Mouse (Mus musculus) left cerebral cortex, postnatal 25 days (tissue): Measurements from ENCODE around the gene Itk. TPM values are rescaled to one million over a fixed set of nuclear protein-coding genes. Genes with fewer than 3 reads are reported as not detected.

Experiments
- DNase-seq, 2 experiments: peaks; one replicate each; pipeline ENCODE4 v3.0.0; 2022; ENCODE audit warnings: low spot score in 2 of 2, mixed read lengths in 1 of 2
- intact Hi-C: fragments of 180-260 bp; cut with DNase I; formaldehyde crosslinking; loops from one replicate; pipeline ENCODE4 v1.15.1; 2025
- total RNA-seq, 2 experiments: library from RNA; stranded (reverse); gene quantifications; 2 replicates each; pipeline ENCODE4 v1.2.3; 2021

The Itk gene
- total RNA-seq, 2 experiments from 2014 or later, result 0.28 to 0.32 TPM

DNA sequence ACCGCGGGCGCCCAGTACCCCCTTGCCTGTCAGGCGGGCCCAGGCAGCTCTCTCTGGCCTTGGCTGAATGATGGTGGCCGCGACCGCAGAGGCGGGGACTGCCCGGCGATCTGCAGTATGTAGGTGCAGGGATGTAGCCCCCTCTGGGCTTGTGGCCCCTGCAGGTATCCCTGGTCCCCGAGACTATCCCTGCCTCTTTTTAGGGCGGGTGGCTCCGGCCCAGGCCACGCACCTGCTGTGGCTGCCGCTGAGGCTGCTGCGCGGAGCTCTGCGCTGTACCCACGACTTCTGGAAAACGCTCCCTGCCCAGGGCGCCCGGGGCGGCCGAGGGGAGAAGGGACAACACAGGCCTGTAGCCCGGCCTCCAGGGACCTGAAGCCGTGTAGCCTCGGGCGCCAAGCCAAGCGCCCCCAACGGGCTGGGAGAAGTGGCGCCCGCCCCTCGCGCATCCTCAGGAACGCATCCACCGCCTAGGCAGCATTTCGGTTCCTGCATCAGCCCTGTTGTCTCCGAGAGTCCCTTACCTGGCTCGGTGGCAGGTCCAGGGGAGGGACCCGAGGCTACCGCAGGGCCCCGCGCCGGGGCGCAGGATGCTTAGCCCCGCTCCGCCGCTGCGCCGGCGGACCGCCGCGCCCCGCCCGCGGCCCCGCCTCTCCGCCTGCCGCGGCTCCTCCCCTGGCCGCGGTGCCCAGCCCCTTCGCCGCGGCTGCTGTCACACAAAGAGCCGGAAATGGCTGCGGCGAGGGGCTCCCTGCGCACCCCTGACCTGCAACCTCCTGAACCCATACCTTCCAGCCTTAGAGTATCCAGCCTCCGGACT, 77.4 kb downstream of the Itk start:
- intact Hi-C loops, result no loop called here
- DNase-seq, result peak; percentile 59 to 75

DNA sequence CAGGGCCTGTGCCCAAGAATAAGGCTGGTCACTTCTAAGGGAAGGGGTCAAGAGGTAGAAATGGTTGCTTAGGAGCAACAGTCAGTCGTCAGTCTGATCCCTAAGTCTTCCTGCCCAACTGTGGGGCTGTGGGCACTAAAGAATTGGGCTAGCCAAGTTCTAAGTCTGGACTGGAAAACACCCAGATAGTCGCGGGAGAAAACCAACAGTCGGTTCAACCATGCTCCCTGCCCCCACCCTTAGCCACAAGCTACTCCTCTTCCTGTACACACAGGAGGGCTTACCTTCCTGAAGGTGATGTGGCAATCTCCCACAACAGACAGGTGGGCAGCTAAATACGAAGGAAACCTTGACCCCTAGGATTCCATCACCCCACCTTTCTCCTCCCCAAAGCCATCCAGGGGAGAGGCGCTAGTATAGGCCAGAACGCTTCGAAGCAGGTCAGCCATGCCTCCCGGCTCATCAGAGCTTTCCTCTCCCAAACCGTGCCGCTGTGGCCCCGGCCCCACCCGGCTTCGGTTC, 78.1 kb downstream of the Itk start:
- peak in 1 of 2 experiments; percentile 55 for DNase-seq
- intact Hi-C loops, result no loop called here

DNA sequence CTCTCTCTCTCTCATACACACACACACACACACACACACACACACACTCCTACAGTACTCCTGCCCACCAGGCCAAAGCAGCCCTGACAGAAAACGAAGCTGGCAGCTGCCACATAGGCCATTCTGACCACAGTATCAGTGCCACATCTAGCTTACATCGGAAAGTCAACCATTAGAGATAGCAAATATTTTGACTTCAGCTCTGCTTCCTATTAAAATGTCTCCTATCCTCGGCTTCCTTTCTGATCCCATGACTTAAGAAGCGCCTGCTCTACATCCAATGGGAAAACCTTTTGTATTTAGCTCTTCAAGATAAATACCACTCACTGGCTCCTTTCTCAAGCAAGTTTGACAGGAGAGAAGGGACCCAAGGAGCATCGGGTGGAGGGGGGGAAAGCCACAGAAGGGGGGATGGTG, 78.7 kb downstream of the Itk start:
- peak; percentile 43 to 74 for DNase-seq
- intact Hi-C loops, result loop anchor here (1.0 kb wide), 1 partner anchor 11 kb away; no protein-coding TSS in a partner anchor

DNA sequence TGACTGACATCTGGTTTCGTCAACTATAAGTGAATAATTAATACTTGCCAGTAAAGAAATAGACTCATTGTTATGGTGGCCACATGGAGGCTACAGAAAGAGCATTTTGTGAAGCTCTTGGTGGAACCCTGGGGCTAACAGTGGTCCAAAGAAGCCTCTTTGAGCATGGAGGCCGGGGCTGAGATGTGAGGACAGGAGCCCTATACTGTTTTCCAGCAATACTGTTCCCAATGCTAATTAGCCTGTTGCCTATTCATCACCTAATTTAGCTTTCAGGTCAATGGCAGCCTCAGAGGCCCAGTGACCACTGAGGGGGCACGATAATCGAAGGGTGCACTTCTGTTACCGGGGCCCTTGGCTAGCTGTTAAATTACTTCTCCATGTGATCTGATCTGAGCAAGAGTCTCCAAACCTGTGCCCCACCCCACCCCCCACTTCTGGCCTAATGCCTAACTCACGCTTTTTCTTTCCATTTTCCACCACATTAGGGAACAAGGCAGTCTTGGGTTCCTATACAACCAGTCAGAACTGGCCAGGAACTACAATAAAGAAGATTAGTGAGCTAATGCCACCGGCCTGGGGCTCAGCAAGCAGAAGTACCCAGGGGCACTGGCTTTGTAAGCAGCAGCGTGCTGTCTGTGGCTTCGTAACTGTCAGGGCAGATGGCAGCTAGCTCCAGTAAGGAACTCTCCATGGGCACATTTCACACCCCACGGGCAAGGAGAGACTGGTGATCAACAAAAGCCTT, 79.3 kb downstream of the Itk start:
- intact Hi-C loops, result loop anchor here (1.0 kb wide), 1 partner anchor 11 kb away; no protein-coding TSS in a partner anchor
- DNase-seq, result no peak

DNA sequence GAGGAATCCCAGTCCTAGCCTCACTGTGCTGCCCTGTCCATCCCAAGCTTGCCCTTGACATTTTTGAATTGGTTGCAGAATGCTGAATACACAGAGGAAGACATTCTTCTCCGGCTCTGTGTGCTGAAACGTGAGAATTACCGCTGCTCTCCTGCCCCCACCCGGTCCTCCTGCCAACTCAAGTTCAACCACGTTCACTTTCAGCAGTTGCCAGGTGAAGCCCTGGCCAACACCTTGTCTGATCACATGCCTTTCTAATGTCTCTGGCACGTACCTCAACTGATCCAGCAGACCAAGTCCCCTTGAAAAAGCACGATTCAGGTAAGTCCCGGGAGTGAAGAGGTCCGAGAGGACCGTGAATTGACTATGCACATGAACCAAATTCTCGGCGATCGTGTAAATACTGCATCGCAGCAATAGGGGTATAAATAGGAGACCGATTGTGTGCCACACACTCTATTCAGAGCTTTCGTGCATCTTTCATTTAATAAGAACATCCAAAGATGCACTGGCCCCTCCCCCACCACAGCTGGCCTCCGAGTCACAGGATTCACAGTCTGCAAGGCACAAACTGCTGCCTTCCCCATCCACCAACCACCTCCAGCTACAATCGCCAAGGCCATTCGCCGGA, 80.1 kb downstream of the Itk start:
- intact Hi-C loops, result no loop called here
- peak; percentile 64 to 73 for DNase-seq

DNA sequence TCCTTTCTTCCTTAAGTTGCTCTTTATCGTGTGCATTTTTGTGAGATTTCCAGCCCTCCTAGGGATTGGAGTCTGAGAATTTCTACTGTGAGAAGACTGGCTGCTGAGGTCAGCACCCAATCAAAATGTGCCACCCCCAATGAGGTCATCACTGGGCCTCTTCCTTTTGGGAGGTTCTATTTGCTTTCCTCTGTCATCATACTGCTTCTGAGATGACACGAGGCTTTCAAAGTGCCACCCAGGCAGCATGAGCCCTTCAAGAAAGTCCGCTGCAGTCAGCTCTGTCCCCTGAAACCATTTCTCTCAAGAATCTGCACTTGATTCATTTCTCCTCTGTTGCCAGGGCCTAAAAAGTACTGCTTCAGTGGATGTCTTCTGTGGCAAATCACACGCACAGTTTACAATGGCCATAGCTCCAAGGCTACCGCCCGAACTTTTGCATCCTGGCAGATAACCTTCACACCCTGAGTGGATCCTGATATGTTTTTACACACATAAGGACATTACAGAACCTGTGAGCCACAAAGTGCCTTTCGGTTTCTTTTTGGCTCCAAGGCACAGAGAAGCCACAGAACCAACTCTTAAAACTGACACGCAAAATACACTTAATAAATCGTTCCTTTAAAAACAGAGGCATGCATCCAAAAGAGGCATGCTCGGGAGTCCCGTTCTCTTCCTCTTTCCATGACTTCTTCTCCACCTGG, 80.9 kb downstream of the Itk start:
- intact Hi-C loops, result no loop called here
- no peak for DNase-seq

DNA sequence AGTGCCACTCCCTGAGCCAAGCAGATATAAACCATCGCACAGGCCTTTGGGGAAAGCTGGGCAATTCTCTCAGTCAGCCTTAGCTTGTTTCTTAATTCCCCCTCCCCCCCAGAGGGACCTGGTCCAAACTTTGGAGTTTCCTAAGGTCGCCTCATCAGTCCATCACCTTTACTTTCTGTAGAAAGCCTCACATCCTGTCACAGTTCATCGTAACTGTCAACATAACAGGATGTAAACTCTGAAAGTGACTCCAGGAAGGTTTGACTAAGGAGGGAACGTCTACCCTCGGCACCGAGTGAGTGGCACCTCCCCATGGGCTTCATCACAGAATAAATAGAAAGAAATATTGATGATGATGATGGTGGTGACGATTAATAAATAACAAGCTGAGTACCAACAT, 81.5 kb downstream of the Itk start:
- DNase-seq, result no peak
- intact Hi-C loops, result no loop called here

DNA sequence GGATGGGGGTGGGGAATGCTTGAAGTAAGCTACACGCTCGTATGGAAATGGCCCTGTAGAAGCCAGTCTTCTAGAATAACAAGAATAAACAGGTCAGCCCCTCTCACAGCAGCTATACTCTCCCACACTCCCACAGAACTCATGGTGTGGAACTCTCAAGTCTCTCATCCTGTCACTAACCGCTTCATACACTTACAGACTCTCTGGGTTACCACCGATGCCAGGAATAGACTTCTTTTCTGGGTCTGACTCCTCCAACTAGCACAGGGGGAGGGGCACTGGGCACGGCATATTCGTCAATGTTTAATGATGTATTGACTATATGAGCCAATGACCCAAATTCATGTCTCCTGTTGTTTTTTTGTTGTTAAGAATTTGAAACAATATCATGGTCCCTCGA, 82.5 kb downstream of the Itk start:
- DNase-seq, result peak in 1 of 2 experiments; percentile 48
- intact Hi-C loops, result no loop called here

DNA sequence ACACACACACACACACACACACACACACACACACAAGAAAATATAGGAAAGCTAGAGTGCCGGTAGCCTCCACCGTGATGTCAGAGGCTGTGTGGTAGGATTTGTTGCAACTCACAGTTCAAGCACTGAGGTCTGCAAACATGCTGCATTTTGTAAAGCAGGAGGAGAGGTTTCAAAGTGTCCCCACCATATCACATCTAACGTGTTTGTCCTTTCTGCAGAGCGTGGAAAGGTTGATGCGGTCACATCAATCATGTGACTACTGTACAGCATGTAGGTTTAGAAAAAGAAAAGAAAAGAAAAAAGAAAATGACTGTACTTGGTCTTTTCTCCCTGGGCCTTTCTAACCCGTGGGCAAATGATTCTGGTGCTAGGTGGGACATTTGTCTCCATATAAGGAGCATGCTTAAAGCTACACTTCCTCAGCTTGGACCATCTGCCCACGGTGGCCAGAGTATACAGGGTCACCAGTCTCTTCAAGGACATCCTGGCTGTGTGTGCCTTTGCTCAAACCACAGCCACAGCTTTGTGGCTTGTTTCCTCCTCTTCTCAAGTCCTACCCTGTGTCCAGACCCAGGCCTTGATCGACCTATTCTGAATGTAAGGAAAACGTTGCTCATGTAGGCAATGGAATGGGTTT, 83.3 kb downstream of the Itk start:
- DNase-seq, result no peak
- intact Hi-C loops, result no loop called here

DNA sequence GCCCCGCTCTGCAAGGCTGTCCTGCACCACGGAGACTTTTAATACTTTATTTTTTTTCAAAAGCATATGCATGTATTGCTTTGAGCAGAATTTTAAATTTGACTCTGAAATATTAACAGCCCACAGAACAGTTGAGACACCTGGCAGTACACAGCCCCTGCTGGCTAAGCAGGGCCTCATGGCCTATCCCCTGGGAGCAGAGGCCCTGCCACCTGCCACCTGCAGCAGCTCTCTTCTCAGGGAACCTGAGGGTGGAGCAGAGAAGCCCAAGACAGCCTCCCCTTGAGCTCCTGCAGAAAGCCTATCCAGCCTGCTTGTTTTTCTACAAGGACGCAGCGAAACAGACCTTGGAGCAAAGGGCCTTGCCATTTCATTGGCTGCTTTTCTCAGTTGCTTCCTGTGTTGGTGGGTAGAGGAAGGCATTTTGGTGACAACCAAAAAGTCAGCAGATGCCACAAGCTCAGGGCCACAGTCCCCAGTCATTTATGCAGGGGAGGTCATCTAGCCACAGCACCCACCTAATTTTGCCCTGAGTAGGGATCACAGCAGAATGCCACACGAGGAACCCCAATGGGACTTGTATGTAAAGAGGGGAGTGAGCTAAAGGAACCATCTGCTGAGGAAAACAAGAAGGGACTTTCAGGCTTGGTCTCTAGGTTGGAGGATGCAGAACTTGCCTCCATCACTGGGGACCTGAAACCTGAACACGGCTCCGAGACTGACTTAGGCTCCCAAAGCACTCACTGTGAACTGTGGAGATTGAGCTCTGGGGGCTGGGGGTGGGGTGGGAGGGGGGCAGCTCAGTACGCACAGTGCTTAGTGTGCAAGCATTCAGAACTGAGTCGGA, 84.2 kb downstream of the Itk start:
- DNase-seq, result no peak
- intact Hi-C loops, result no loop called here

DNA sequence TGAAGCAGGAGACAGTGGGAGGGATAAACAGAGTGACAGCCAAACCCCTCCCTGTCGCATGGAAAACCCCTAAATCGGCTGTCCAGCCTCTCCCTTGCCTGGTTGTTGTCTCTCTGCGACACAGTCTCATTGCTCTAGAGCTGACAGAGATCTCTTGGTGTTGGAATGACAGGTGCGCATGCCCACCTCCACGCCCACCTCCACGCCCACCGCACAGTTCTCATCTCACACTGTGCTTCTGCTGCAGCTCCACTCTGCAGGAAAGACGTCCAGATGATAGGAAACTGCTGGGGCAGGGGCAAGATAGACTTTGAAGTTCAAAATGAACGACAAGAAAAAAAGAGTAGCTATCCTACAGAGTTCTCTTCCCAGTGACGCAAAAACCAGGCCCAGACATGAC, 85.2 kb downstream of the Itk start:
- no peak for DNase-seq
- intact Hi-C loops, result no loop called here

DNA sequence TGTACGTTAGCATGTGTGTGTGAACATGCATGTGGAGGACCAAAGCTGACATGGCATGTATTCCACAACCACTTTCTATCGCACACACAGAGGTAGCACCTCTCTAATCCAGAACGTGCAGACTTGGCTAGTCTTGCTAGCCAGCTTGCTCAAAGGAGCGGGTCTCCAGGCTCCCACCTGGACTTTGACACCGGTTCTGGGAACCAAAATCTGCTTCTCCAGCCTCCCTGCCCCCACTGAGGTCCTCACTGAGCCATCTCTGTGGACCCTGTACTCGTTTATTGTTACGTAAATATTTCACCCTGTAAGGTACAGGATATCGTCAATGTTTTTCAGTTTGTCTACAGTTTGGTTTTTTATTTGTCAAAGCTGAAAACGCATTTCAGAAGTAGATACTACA, 86.8 kb downstream of the Itk start:
- intact Hi-C loops, result no loop called here
- no peak for DNase-seq

DNA sequence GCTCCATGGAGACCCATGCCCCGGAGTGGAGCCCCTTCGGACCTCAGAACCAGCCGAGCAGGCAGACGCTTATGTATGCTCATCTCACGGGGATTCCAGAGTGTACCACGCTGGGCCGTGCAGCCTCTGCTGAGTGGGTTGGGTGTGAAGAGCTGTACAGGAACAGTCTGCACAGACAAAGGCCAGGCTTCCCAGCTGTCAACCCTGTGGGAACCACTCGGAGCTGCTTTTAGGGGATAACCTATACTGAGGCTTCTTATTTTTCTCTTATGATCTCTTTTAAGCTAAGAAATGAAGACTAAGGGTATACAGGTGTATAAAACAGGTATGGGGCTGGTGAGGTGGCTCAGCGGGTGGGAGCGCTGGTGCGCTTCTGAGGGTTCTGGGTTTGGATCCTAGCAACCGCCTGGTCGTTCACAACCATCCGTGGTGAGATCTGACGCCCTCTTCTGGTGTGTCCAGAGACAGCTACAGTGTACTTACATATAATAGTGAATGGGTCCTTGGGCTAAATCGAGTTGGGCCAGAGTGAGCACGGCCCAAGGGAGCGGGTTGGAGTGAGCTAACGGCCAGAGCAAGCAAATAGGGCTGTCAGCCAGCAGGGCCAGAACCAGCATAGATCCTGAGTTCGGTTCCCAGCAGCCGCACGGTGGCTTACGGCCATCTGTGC, 87.6 kb downstream of the Itk start:
- intact Hi-C loops, result loop anchor here (1.0 to 2.0 kb wide), 3 partner anchors 13 to 130 kb away; no protein-coding TSS in a partner anchor
- DNase-seq, result peak; percentile 54 to 88

DNA sequence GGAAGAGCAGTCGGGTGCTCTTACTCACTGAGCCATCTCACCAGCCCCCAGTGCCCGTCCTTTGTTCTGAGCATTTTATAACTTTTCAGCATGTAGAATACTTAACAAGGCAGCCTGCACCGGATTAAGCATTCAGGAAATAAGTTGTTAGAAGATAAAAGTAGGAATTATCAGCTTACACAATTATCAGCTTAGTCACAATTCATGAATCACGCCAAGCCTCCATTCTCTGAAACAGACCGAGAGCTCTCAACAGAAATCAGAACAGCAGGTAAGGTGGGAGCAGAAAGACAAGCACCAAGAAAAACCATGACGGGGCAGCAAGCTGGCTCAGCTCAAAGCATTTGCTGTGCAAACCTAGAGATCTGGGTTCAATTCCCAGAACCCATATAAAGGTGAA, 89.4 kb downstream of the Itk start:
- peak in 1 of 2 experiments; percentile 72 for DNase-seq
- intact Hi-C loops, result loop anchor here (1.0 to 2.0 kb wide), 3 partner anchors 10 to 17 kb away; no protein-coding TSS in a partner anchor

DNA sequence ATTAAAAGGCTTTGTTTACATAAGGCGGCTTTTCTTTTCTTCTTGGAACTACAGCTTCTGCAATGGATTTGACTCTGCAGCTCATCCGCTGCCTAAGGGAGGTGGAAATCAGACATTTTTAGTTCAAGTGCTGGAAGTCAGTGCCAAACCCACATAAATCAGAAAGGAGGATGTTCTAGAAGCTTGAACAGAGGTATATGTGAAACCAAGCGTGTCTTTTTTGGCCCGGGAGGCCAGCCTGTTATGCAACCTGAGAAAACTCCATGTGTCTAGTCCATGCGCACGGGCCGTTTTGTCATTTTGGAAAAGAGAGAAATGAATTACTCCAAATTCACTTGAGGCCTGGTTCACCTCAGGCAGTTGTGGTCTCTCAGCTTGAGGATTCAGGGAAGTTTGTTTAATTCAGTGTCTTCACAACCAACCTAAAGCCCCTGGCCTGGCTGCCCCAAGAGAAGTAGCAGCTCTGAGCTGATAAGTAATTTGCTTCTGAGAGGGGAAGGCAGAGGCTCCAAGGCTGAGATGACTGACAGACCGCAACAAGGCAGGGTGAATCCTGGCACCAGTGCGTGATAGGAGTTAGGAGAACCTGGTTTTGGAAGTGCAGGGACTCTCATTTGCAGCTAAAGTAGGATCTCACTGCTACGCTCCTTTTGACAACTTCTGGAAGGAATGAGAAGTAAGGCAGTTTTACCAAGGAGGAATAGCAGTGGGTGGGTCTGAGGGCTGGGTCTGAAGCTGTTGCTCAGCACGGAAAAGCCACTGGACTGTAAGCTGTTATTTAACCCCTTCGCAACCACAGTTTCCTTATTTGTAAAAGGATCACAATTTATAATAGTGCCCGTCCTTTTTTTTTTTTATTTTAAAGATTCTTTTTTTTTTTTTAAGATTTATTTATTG, 90.2 kb downstream of the Itk start:
- intact Hi-C loops, result loop anchor here (1.0 kb wide), 1 partner anchor 11 kb away; no protein-coding TSS in a partner anchor
- peak; percentile 39 to 84 for DNase-seq

DNA sequence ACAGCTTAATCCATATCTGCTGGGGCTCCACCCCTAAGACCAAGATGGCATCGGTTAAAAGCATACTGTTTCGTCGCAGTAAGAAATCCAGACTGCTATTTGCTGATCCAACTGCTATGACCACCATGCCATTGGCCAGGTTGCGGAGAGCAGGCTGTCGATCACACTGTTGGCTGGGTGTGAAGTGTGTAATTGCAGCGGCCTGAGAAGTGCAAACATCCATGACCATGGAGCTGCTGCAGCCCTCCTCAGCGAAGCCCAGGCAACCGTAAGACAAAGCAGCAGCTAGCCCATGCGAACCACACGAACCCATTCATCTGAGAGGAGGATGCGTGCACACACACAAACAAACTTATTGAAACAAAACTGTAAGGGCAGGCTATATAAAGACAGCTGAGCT, 94.9 kb downstream of the Itk start:
- intact Hi-C loops, result no loop called here
- DNase-seq, result no peak

DNA sequence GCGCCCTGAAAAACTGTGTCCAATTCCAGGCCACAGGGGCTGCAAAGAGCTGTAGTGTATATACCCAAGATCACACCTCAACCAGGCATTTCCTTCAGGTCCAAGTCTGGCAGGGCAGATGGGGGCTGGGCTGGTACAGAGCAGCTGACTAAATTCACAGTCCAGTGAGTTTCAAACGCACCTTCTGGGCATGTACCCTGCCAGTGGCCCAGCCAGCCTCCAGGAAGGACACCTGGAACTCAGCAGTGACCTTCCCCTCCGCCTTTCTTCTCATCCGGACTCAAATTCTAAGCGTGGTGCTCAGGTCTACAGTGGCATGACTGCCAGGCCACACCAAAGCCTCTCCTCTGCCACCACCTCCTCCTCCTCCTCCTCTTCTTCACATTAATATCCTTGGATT, 95.8 kb downstream of the Itk start:
- DNase-seq, result no peak
- intact Hi-C loops, result no loop called here
